Mouse (Mus musculus): ENCODE data around the gene Ttc13. TPM values are rescaled to one million over a fixed set of nuclear protein-coding genes. Genes with fewer than 3 reads are reported as not detected.

Ttc13 gene
- total and polyA plus RNA-seq, 3 experiments = 9.2 to 35.5 (median 35.1) TPM

DNA sequence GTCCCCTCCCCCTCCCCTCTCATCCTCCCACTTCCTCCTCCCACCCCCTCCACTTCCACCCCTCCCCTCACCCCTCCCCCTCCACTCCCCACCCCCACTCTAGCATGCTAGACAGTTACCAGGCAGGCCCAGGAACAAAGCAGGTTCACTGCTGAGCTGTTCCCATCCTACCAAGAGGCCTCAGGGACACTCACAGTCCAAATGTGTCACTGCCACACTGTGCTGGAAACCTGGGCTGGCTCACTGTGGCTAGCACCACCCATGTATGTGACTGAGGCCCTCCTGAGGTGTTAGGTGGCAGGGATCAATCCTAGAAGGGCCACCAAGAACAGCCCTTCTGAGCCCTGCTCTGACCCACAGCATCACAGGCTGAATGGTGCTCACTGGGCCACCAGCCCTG, 73.5 kb downstream of the Ttc13 start:
- H3K36me3 ChIP-seq (replicated peaks) = peaks cover 78% of the 10 kb centered on the region
- no peak overlapping the region for H3K4me3 ChIP-seq (ENCODE audit: low read depth, low read length)
- ATAC-seq (ENCODE audit: extremely low read depth, insufficient number of reproducible peaks, low FRiP score, poor library complexity, severe bottlenecking) (no peak), DNase-seq (ENCODE audit: low spot score) (no peak)
- no peak for TF ChIP-seq GATA2 (IDR thresholded peaks at IDR 0.05; ENCODE audit: borderline replicate concordance, low read depth, low read length)
- TF ChIP-seq CTCF (IDR thresholded peaks at IDR 0.05; ENCODE audit: low read depth, low read length) = no peak
- TF ChIP-seq POLR2AphosphoS5 (IDR thresholded peaks at IDR 0.05; ENCODE audit: insufficient replicate concordance, low read depth, low read length) = no peak
- no peak for TF ChIP-seq TAL1 (conservative IDR thresholded peaks at IDR 0.05; ENCODE audit: low read depth, low read length)
- TF ChIP-seq GATA1 (IDR thresholded peaks at IDR 0.05; ENCODE audit: borderline replicate concordance, low read length) = no peak
- no peaks in the 10 kb centered on the region for H3K27me3 ChIP-seq (ENCODE audit: insufficient read depth, low read length)
- no peaks in the 10 kb centered on the region for H3K4me1 ChIP-seq (ENCODE audit: insufficient read depth, low read depth, low read length)
- no peaks in the 10 kb centered on the region for H3K9me3 ChIP-seq (replicated peaks)

DNA sequence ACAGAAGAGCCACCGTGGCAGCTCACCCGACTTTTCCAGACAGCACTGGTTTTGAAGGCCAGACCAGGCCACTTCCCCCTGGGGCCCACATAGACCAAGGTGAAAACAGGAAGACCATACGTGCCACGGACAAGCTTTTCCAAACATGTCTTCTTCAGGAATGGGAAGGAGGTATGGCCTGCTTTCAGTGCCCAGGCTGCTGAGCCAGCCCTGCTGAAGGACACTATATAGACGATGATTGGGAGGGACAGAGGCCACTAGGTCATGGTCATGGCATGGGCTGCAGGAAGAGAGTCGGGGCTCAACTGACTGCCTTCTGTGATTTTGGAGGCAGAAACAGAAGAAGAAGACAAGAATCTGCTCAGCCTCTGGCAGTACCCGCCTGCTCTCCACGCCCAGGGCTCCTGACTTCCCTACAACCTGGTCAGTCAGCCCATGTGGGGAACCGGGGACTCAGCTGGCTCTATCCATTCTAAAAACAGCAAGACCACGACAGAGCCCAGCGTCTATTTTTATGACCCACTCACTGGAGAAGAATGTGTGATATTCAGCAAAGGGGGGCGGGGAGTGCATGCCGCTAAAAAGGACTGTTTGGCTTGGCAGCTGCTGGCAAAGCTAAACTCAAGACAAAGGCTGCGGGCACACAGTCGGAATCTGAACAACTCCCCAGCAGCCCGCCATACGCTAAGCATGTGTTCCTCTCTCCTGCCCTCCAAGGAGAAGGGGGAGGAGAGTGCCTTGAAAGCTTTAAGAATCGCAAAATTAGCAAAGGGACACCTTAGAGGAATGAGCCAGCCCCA, 78.0 kb downstream of the Ttc13 start:
- TF ChIP-seq POLR2AphosphoS5 (IDR thresholded peaks at IDR 0.05; ENCODE audit: insufficient replicate concordance, low read depth, low read length) = no peak
- TF ChIP-seq CTCF (IDR thresholded peaks at IDR 0.05; ENCODE audit: low read depth, low read length) = no peak

DNA sequence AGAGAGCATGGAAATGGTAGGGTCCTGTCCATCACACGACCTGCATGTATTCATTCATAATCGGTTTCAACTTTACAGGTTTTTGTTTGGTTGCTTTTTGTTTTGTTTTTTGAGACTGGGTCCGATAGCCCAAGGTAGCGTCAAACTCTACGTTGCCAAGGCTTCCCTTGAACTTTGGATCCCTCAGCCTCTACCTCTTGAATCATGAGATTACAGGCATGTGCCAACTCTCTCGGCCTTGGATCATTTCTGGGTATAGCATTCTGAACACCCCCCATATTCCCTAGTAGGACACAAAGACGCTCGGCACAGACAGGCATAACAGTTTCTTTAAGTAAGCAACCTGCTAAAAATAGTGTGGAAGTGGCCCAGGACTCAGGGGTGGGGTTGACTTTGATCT, 80.2 kb downstream of the Ttc13 start:
- DNase-seq (ENCODE audit: low spot score) (no peak), ATAC-seq (ENCODE audit: extremely low read depth, insufficient number of reproducible peaks, low FRiP score, poor library complexity, severe bottlenecking) (no peak)
- Histone ChIP-seq H3K4me3 (ENCODE audit: low read depth, low read length) (no peak overlapping the region), H3K9me3 (replicated peaks) (no peaks in the 10 kb centered on the region), H3K4me1 (ENCODE audit: insufficient read depth, low read depth, low read length) (no peaks in the 10 kb centered on the region), H3K27me3 (ENCODE audit: insufficient read depth, low read length) (no peaks in the 10 kb centered on the region), H3K36me3 (replicated peaks) (peaks cover 89% of the 10 kb centered on the region)
- TF ChIP-seq GATA1 (IDR thresholded peaks at IDR 0.05; ENCODE audit: borderline replicate concordance, low read length) = no peak

More for the DNA sequence above, 78.0 kb downstream of the Ttc13 start:
- Histone ChIP-seq H3K4me1 (ENCODE audit: insufficient read depth, low read depth, low read length) (no peaks in the 10 kb centered on the region), H3K36me3 (replicated peaks) (peaks cover 76% of the 10 kb centered on the region), H3K27me3 (ENCODE audit: insufficient read depth, low read length) (no peaks in the 10 kb centered on the region), H3K4me3 (ENCODE audit: low read depth, low read length) (no peak overlapping the region), H3K9me3 (replicated peaks) (no peaks in the 10 kb centered on the region)
- DNase-seq (ENCODE audit: low spot score) (no peak), ATAC-seq (ENCODE audit: extremely low read depth, insufficient number of reproducible peaks, low FRiP score, poor library complexity, severe bottlenecking) (no peak)

DNA sequence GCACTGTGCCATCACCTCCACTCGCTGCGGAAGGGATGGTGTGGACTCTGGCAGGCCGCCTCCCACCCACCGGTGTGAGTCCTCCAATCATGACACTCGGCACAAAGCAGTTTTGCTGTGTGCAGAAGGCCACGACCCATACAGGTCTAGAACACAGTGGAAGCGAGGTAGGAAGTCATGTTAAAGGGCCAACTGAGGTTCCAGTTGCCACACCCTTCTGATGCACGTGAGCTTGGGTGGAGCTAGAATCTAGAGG, 86.6 kb downstream of the Ttc13 start:
- no peak for ATAC-seq (ENCODE audit: extremely low read depth, insufficient number of reproducible peaks, low FRiP score, poor library complexity, severe bottlenecking)
- Histone ChIP-seq H3K4me1 (ENCODE audit: insufficient read depth, low read depth, low read length) (no peaks in the 10 kb centered on the region), H3K4me3 (ENCODE audit: low read depth, low read length) (no peak overlapping the region), H3K27me3 (ENCODE audit: insufficient read depth, low read length) (peaks cover 8% of the 10 kb centered on the region; the same call in 1 of the 2 replicates), H3K36me3 (replicated peaks) (peaks cover 49% of the 10 kb centered on the region), H3K9me3 (replicated peaks) (no peaks in the 10 kb centered on the region)
- no peak for DNase-seq (ENCODE audit: low spot score)
- TF ChIP-seq CTCF (IDR thresholded peaks at IDR 0.05; ENCODE audit: low read depth, low read length) (no peak), GATA1 (IDR thresholded peaks at IDR 0.05; ENCODE audit: borderline replicate concordance, low read length) (no peak), POLR2AphosphoS5 (IDR thresholded peaks at IDR 0.05; ENCODE audit: insufficient replicate concordance, low read depth, low read length) (no peak), TAL1 (conservative IDR thresholded peaks at IDR 0.05; ENCODE audit: low read depth, low read length) (no peak), GATA2 (IDR thresholded peaks at IDR 0.05; ENCODE audit: borderline replicate concordance, low read depth, low read length) (no peak)

DNA sequence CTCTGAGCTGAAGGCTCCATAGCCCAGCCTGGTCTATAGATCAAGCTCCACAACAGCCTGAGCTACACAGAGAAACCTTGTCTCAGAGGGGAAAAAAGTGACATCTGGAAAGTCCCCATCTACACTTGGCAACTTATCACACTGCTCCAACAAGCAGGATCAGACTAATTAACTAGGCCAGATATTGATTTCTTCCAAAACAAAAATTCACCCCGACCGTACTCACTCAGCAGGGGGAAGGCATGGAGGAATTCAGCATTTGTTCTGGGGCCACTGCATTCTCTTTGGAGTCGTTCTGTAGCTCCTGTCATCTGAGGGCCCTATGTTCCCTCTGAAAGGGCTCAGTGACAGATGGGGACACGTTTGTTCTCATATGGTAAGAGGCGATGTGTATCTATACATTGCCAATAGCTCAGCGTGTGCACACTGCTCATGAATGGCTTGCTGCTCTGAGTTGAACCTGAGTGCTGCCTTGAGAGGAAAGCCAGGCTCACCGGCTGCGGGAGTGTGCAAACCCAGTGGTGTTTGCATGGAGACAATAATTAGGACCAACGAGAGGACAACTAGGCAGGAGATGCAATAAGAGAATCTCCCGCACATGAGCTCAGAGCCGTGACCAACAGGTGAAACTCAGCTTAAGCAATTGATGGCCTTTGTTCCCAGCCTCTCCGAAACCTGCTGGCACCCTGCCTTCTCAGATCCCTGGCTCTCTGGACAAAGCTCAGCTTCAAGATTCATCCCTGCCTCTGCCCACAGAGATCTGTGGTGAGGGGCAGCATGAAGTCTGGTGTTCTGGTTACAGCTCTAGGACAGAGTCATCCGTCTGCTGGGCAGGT, 87.2 kb downstream of the Ttc13 start:
- H3K4me1 ChIP-seq (ENCODE audit: insufficient read depth, low read depth, low read length) = no peaks in the 10 kb centered on the region
- no peaks in the 10 kb centered on the region for H3K9me3 ChIP-seq (replicated peaks)
- ATAC-seq (ENCODE audit: extremely low read depth, insufficient number of reproducible peaks, low FRiP score, poor library complexity, severe bottlenecking) (no peak), DNase-seq (ENCODE audit: low spot score) (no peak)
- peaks cover 8% of the 10 kb centered on the region; the same call in 1 of the 2 replicates for H3K27me3 ChIP-seq (ENCODE audit: insufficient read depth, low read length)
- H3K4me3 ChIP-seq (ENCODE audit: low read depth, low read length) = no peak overlapping the region
- no peak for TF ChIP-seq POLR2AphosphoS5 (IDR thresholded peaks at IDR 0.05; ENCODE audit: insufficient replicate concordance, low read depth, low read length)
- no peak for TF ChIP-seq TAL1 (conservative IDR thresholded peaks at IDR 0.05; ENCODE audit: low read depth, low read length)
- TF ChIP-seq GATA2 (IDR thresholded peaks at IDR 0.05; ENCODE audit: borderline replicate concordance, low read depth, low read length) = no peak
- no peak for TF ChIP-seq CTCF (IDR thresholded peaks at IDR 0.05; ENCODE audit: low read depth, low read length)
- TF ChIP-seq GATA1 (IDR thresholded peaks at IDR 0.05; ENCODE audit: borderline replicate concordance, low read length) = no peak
- peaks cover 43% of the 10 kb centered on the region for H3K36me3 ChIP-seq (replicated peaks)

DNA sequence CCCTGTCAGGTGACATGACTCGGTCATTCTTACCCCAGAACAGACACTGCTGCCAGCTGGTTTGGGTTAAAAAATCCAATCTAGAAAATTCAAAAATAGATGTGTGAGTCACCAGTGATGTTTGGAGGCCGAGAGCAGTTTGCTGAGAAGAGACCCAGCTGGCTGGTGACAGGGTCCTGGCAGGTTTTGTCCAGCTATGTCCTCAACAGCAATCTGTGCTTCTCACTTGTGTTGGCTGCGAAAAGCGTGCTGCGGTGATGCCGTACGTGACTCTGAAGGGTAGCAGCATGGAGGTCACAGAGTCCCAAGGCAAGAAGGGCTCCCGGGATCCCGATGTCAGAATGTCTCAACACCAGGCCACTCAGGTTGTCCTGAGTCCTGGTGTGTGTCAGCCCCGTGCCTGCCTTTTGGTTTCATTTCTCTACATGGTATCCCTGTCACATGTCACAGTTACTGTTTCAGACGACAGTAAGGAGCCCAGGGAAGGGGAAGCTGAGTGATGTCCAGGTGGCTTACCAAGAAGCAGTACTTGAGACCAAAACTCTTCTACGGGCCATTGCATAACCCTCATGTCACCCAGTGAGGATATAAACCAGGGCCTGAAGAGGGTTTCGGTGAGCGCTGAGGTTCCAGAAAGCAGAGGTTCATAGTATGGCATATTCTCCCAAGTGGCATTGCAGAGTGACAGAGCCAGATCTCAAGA, 88.6 kb downstream of the Ttc13 start:
- peaks cover 29% of the 10 kb centered on the region for H3K36me3 ChIP-seq (replicated peaks)
- H3K27me3 ChIP-seq (ENCODE audit: insufficient read depth, low read length) = peaks cover 8% of the 10 kb centered on the region; the same call in 1 of the 2 replicates
- no peak for TF ChIP-seq TAL1 (conservative IDR thresholded peaks at IDR 0.05; ENCODE audit: low read depth, low read length)
- TF ChIP-seq GATA1 (IDR thresholded peaks at IDR 0.05; ENCODE audit: borderline replicate concordance, low read length) = no peak
- TF ChIP-seq GATA2 (IDR thresholded peaks at IDR 0.05; ENCODE audit: borderline replicate concordance, low read depth, low read length) = no peak
- DNase-seq (ENCODE audit: low spot score) (no peak), ATAC-seq (ENCODE audit: extremely low read depth, insufficient number of reproducible peaks, low FRiP score, poor library complexity, severe bottlenecking) (no peak)
- no peak overlapping the region for H3K4me3 ChIP-seq (ENCODE audit: low read depth, low read length)
- no peaks in the 10 kb centered on the region for H3K9me3 ChIP-seq (replicated peaks)
- H3K4me1 ChIP-seq (ENCODE audit: insufficient read depth, low read depth, low read length) = no peaks in the 10 kb centered on the region
